Comparison of ENCODE assay signal across 8 mouse cellular contexts in genomic region chr19:26604755-26605300, GRCm38 (mm10). TPM values are rescaled to one million over a fixed set of nuclear protein-coding genes. Genes with fewer than 3 reads are reported as not detected.
DNase-seq lines count a peak whose midpoint lies in the region; ATAC-seq and TF ChIP-seq lines count a peak whose summit lies in the region.

TSS of gene Smarca2 (plus strand) at chr19:26605050.

- under 1% methylated on average over 45 of the region's 45 CpGs for WGBS in hindbrain, embryonic 10.5 days
- WGBS in lung, embryonic 16.5 days, result under 1% methylated on average over 45 of the region's 45 CpGs
- WGBS in thymus, adult 2 months, result under 1% methylated on average over 45 of the region's 45 CpGs

- no peaks in the 10 kb centered on the region for H3K36me3 ChIP-seq in hindbrain, embryonic 10.5 days
- H3K36me3 ChIP-seq in lung, embryonic 16.5 days (ENCODE audit: control insufficient read depth, insufficient read depth, low read length), result no peaks in the 10 kb centered on the region
- H3K36me3 ChIP-seq in thymus, adult 2 months (ENCODE audit: control insufficient read depth, insufficient read depth, low read length), result no peaks in the 10 kb centered on the region

- TF ChIP-seq POLR2A in thymus, adult 2 months (IDR thresholded peaks at IDR 0.05; ENCODE audit: control insufficient read depth, extremely low read depth, insufficient read depth, low read length, poor library complexity), result 0 out of 2 replicates have a peak, but pooled peaks have one; percentile 38

- peak within 1 kb of the TSS; percentile 80 for H3K27ac ChIP-seq in hindbrain, embryonic 10.5 days
- peak within 1 kb of the TSS; percentile 99 for H3K27ac ChIP-seq in lung, embryonic 16.5 days (ENCODE audit: low read length)
- H3K27ac ChIP-seq in thymus, adult 2 months (ENCODE audit: control insufficient read depth, insufficient read depth, low read length), result peak within 1 kb of the TSS; percentile 38; the same call in 1 of the 2 replicates

- peaks cover 82% of the 10 kb centered on the region for H3K27me3 ChIP-seq in hindbrain, embryonic 10.5 days (ENCODE audit: insufficient read depth, poor library complexity, severe bottlenecking)
- H3K27me3 ChIP-seq in lung, embryonic 16.5 days (ENCODE audit: control insufficient read depth, insufficient read depth, low read depth, low read length), result no peaks in the 10 kb centered on the region
- H3K27me3 ChIP-seq in thymus, adult 2 months (ENCODE audit: control insufficient read depth, insufficient read depth, low read length), result no peaks in the 10 kb centered on the region

- H3K4me3 ChIP-seq in hindbrain, embryonic 10.5 days, result peak within 1 kb of the TSS; percentile 79
- peak within 1 kb of the TSS; percentile 79 for H3K4me3 ChIP-seq in lung, embryonic 16.5 days (ENCODE audit: low read length)
- H3K4me3 ChIP-seq in thymus, adult 2 months (ENCODE audit: control insufficient read depth, insufficient read depth, low read length), result peak within 1 kb of the TSS; percentile 73

- peak; percentile 96 for ATAC-seq in lung, embryonic 16.5 days (ENCODE audit: low read depth)

- no peaks in the 10 kb centered on the region for H3K9me3 ChIP-seq in hindbrain, embryonic 10.5 days
- H3K9me3 ChIP-seq in lung, embryonic 16.5 days (ENCODE audit: control insufficient read depth, low read length), result no peaks in the 10 kb centered on the region

- peak within 1 kb of the TSS; percentile 85 for H3K4me2 ChIP-seq in lung, embryonic 16.5 days (ENCODE audit: low read depth, low read length)

- peak within 1 kb of the TSS; percentile 84 for H3K9ac ChIP-seq in lung, embryonic 16.5 days (ENCODE audit: low read length)

- peak; percentile 90 for DNase-seq in MN1 (ENCODE audit: low spot score)
- peak; percentile 99 for DNase-seq in cerebellum, adult 9-11 months
- peak; percentile 96 to 97 for DNase-seq in frontal cortex, adult 2 months (ENCODE audit: extremely low spot score in 1 of 2, low spot score in 1 of 2)
- DNase-seq in hindbrain, embryonic 10.5 days (ENCODE audit: low spot score), result peak; percentile 90
- DNase-seq in layer of hippocampus, adult 9-11 months, result peak; percentile 98
- peak; percentile 96 for DNase-seq in ovary, adult 18-20 months (ENCODE audit: low spot score)
- peak; percentile 98 for DNase-seq in thymus, adult 2 months

- peaks cover 43% of the 10 kb centered on the region for H3K4me1 ChIP-seq in hindbrain, embryonic 10.5 days (replicated peaks)
- H3K4me1 ChIP-seq in lung, embryonic 16.5 days (replicated peaks; ENCODE audit: control insufficient read depth, insufficient read depth, low read length), result peaks cover 8% of the 10 kb centered on the region
- H3K4me1 ChIP-seq in thymus, adult 2 months (replicated peaks; ENCODE audit: control insufficient read depth, insufficient read depth, low read length), result peaks cover 11% of the 10 kb centered on the region

- TF ChIP-seq CTCF in thymus, adult 2 months (IDR thresholded peaks at IDR 0.05; ENCODE audit: borderline replicate concordance, control insufficient read depth, extremely low read depth, insufficient read depth, low read length, poor library complexity), result peak; percentile 59

RNA-seq across cellular contexts. Expression of gene Smarca2, which starts in this region (rescaled TPM):
- polyA plus RNA-seq in frontal cortex, adult 2 months (2012; rRNA removed), result 155 and 159 TPM in 2 replicates
- polyA plus RNA-seq in hindbrain, embryonic 10.5 days (2016; fragmentation: Nextera tagmentation; extraction: Ambion mirVana), result 25.5 and 27.9 TPM in 2 replicates
- polyA plus RNA-seq in lung, embryonic 16.5 days (2015; fragmentation: Nextera tagmentation; extraction: Ambion mirVana), result 47.6 and 48.1 TPM in 2 replicates
- polyA plus RNA-seq in thymus, adult 2 months (2012; rRNA removed), result 38.9 and 41.2 TPM in 2 replicates

Comparison
In these comparisons a context has a peak if more than half of its experiments do, and no peak if none do; other contexts are left out.
1. Peak in every context shown above with its lines: DNase-seq, ATAC-seq, H3K4me3 ChIP-seq and H3K27ac ChIP-seq.
2. H3K27ac ChIP-seq: peak in every context shown above with its lines; median percentile 99 in lung, embryonic 16.5 days; 80 in hindbrain, embryonic 10.5 days; 38 in thymus, adult 2 months.